13 mouse cellular contexts compared by ENCODE assay signal in the genomic region with DNA sequence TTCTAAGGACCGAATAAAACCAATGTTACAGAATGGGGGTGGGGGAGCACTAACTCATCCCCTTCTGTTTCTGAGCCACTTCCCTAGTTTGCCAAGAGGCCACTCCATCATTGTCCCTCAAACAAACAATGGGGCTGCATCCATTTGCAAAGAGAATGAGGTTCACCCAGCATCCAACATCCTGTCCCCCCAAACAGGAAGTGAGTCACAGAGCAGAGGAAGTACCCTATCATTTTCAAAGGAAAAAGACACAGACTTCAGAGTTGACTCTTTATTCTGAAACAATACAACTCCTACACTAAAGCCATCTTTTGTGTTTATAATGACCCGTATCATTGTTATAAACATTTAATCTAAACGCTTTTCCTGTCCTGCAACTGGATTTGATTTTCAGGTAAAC.
A peak's percentile ranks its signal among the peaks of the same experiment; 100 is the strongest.
DNase-seq lines count a peak whose midpoint lies in the region; ATAC-seq lines count a peak whose summit lies in the region.
"Had no signal": no experiment of that assay in that cellular context is flagged by ENCODE, and none has a peak within 500 bp of the region (broad histone marks: within the 10 kb centered on the region; RNA-seq: fewer than 3 reads in every experiment).

No protein-coding gene starts in this region.

- H3K4me2 ChIP-seq in kidney, embryonic 14.5 days (replicated peaks; ENCODE audit: low read depth, low read length) = no peak overlapping the region
- no peak overlapping the region for H3K4me2 ChIP-seq in intestine, embryonic 15.5 days (replicated peaks)
- H3K4me2 ChIP-seq: embryonic facial prominence, embryonic 15.5 days; liver, embryonic 12.5 days; midbrain, embryonic 13.5 days had no signal

- H3K4me3 ChIP-seq in kidney, embryonic 14.5 days (ENCODE audit: low read length) = no peak overlapping the region
- H3K4me3 ChIP-seq in intestine, embryonic 15.5 days (replicated peaks) = no peak overlapping the region
- H3K4me3 ChIP-seq: embryonic facial prominence, embryonic 15.5 days; hindbrain, embryonic 10.5 days; liver, embryonic 12.5 days; midbrain, embryonic 13.5 days had no signal

- H3K36me3 ChIP-seq in kidney, embryonic 14.5 days (ENCODE audit: control insufficient read depth, insufficient read depth, low read length) = no peaks in the 10 kb centered on the region
- H3K36me3 ChIP-seq in intestine, embryonic 15.5 days = no peaks in the 10 kb centered on the region
- H3K36me3 ChIP-seq: embryonic facial prominence, embryonic 15.5 days; hindbrain, embryonic 10.5 days; liver, embryonic 12.5 days; midbrain, embryonic 13.5 days had no signal

- no peak overlapping the region for H3K27ac ChIP-seq in kidney, embryonic 14.5 days (ENCODE audit: low read depth, low read length)
- H3K27ac ChIP-seq in intestine, embryonic 15.5 days = no peak overlapping the region
- H3K27ac ChIP-seq: embryonic facial prominence, embryonic 15.5 days; hindbrain, embryonic 10.5 days; liver, embryonic 12.5 days; midbrain, embryonic 13.5 days had no signal

- peak; percentile 38 for DNase-seq in kidney, adult 11 months
- DNase-seq in adrenal gland, postnatal 10 days = peak; percentile 6
- peak; percentile 22 to 52 for DNase-seq in kidney, adult 8-10 months
- peak; percentile 71 for DNase-seq in lung, postnatal 36 days
- DNase-seq in right cerebral cortex, postnatal 36 days (ENCODE audit: low spot score in 2 of 2) = no peak
- DNase-seq in frontal cortex, postnatal 14 days (ENCODE audit: low spot score in 2 of 2) = no peak
- DNase-seq: cerebellum, adult 9-11 months had no signal

- H3K9ac ChIP-seq in kidney, embryonic 14.5 days (ENCODE audit: low read depth, low read length) = no peak overlapping the region
- H3K9ac ChIP-seq in intestine, embryonic 15.5 days = no peak overlapping the region
- H3K9ac ChIP-seq: embryonic facial prominence, embryonic 15.5 days; liver, embryonic 12.5 days; midbrain, embryonic 13.5 days had no signal

- no peaks in the 10 kb centered on the region for H3K9me3 ChIP-seq in kidney, embryonic 14.5 days (ENCODE audit: control insufficient read depth, low read length)
- H3K9me3 ChIP-seq in intestine, embryonic 15.5 days = no peaks in the 10 kb centered on the region
- H3K9me3 ChIP-seq: embryonic facial prominence, embryonic 15.5 days; hindbrain, embryonic 10.5 days; liver, embryonic 12.5 days; midbrain, embryonic 13.5 days had no signal

- 72% methylated on average over 3 of the region's 3 CpGs for WGBS in kidney, embryonic 14.5 days
- WGBS in intestine, embryonic 15.5 days = 60% methylated on average over 3 of the region's 3 CpGs

- no peaks in the 10 kb centered on the region for H3K27me3 ChIP-seq in kidney, embryonic 14.5 days (ENCODE audit: control insufficient read depth, insufficient read depth, low read length)
- H3K27me3 ChIP-seq in intestine, embryonic 15.5 days (replicated peaks) = no peaks in the 10 kb centered on the region
- H3K27me3 ChIP-seq: embryonic facial prominence, embryonic 15.5 days; liver, embryonic 12.5 days; midbrain, embryonic 13.5 days had no signal

- H3K4me1 ChIP-seq in kidney, embryonic 14.5 days (ENCODE audit: control insufficient read depth, insufficient read depth, low read length) = peaks cover 14% of the 10 kb centered on the region; the same call in 1 of the 2 replicates
- peaks cover 3% of the 10 kb centered on the region; the same call in 1 of the 2 replicates for H3K4me1 ChIP-seq in intestine, embryonic 15.5 days (replicated peaks)

- no peak for ATAC-seq in kidney, embryonic 14.5 days (ENCODE audit: low FRiP score, low TSS enrichment)
- no peak for ATAC-seq in intestine, embryonic 15.5 days
- ATAC-seq: liver, embryonic 12.5 days; midbrain, embryonic 13.5 days had no signal

Comparison
In these comparisons a context has a peak if more than half of its experiments do, and no peak if none do; other contexts are left out.
1. DNase-seq: peak in kidney, adult 11 months (single experiment), adrenal gland, postnatal 10 days (single experiment), kidney, adult 8-10 months (2 of 2) and lung, postnatal 36 days (single experiment); none in right cerebral cortex, postnatal 36 days (0 of 2) and frontal cortex, postnatal 14 days (0 of 2).